Mouse (Mus musculus) megakaryocyte progenitor cell, adult 5-6 weeks (primary cell): ENCODE measurements around the gene Enox1. TPM values are rescaled to one million over a fixed set of nuclear protein-coding genes. Genes with fewer than 3 reads are reported as not detected.

Experiments used
- ATAC-seq: replicated peaks from 2 replicates; pipeline ENCODE4 v1.8.0; 2016; ENCODE audit warnings: mild to moderate bottlenecking, moderate TSS enrichment, inconsistent platforms; ENCODE audit not compliant: poor library complexity
- total RNA-seq, 2 experiments: library from RNA; stranded (forward) in 1 of 2; stranded (reverse) in 1 of 2; fragments of 157-497, 149-512 nt in 1 of 2; fragments of 200-1000 nt in 1 of 2; gene quantifications; 2 replicates each; pipeline versions ENCODE4 v1.2.3 to v1.2.4; 2015 to 2017

Enox1 gene
- total RNA-seq, 2 experiments from 2014 or later: not detected

DNA sequence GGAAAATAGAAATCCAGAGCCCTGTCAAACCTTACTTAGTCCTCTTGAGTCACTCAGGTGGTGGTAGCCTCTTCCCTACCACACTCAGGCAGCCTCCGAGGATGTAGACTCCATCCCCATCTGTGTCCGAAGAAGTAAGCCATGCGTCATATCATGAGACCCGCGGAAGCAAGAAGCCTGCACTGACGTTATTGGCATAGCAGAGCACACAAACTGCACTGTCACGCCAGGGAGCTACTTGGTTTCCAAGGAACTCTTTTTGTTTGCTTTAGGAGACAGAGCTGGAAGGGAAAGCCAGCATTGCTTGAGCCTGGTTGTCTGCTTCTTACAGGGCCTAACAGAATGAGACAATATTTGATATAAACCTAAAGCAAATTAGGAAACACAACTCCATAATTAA is 284.2 kb downstream of the Enox1 start:
- ATAC-seq: no peak

DNA sequence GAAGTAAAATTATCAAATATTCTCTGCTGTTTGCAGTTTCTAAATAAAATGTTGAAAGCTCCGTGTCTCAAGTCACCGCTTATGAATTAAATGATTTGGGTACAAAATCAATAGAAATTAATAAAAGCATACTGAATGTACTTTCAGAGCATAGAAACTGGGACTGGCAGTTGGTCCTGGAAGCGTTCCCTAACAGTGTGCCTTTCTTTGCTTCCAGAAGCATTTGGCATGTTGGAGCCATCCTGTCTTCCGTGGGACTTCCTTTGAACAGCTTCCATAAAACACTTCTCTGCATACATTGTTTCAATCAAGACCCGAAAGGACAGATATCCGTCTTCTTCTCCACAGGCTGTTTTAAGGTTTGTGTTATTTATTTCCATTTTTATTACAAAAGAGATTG is 285.0 kb downstream of the Enox1 start:
- no peak for ATAC-seq

DNA sequence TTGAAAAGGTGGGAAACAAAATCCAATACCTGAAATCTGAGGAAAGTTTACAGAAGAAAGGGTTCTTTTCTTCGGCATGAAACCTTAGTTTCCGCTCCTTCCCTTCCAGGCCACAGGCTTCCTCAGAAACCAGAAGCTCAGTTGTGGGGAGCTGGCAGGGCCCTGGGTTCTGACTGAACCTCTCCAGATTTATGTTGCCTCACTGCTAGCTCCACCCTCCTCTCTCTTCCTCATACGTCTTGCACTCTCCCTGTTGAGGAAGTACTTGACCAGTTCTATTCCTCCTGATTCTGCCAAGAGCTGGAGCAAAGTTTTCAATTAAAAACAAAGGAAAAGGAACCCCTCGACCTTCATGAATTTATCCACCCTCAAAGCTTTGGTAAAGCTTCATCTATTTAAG is 291.4 kb downstream of the Enox1 start:
- ATAC-seq: peak; percentile 96

DNA sequence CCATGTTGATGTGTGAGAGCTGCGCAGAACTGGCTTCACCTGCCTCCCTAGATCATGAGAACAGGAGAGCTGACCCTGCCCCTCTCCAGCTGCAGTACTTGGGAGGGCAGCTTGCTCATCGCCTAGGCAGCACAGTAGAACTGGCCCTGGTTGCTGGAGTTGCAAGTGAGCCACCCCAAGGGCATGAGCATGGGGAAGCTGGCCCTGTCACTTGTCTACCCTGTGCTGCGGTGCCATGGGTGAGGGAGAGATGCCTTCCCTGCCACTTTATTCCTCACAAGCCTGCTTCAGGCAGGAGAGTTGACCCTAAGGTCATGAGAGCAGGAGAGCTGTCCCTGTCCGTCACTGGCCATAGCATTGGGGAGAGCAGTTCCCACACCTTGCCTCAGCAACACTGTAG is 295.4 kb downstream of the Enox1 start:
- no peak for ATAC-seq

DNA sequence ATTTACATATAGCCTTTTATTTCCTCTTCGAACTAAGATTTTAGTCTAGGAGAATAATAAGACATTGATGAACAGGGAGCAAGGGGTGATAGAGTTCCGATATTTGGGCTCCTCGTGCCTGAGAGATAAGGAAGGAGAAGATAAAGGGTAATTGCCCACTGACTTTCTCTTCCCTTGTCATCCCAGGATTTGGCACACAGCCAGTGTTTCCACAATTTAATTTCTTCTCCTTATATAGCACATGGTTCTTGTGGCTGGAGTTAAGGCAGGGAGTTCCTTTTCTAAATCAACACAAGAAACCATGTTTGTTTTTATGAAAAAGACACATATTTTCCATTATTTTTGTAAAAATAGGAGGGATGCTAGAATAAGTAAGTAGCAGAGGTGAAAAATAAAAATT is 299.5 kb downstream of the Enox1 start:
- ATAC-seq: no peak

DNA sequence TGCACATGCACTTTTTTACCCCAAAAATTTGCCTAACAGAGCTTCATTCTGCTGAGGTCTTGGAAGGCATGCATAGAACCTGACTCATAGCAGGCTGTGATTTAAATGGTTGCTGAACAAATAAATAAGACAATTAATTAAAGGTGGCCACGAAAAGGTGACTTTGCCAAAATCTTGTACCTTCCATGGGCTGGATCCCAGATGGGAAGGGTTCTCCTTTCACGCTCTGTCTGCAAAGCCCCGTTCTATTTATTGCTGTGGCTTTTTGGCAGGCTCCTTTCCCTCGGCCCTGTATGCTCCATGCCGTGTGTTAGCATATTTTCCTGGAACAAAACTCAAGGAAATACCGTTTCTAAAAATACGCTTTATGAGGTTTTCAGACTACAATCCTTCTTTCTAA is 300.3 kb downstream of the Enox1 start:
- no peak for ATAC-seq

DNA sequence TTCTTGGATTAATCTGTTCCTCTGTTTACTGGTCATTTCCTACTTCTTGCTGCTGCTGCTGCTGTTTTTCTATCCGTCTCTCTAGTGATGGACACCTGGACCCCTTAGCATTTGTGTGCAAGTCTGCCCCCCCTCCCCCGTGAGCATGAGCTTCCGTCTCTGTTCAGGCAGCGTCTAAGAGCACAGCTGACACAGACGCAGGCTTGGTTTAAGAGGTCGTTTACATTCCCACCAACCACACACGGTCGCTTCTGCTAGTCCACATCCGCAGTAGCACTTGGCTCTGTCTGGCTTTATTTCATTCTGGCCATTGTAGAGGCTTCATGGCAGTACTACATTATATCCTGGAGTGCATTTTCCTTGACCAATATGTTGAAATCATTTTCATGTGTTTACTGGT is 301.7 kb downstream of the Enox1 start:
- ATAC-seq: peak; percentile 34; the same call in 1 of the 2 replicates

DNA sequence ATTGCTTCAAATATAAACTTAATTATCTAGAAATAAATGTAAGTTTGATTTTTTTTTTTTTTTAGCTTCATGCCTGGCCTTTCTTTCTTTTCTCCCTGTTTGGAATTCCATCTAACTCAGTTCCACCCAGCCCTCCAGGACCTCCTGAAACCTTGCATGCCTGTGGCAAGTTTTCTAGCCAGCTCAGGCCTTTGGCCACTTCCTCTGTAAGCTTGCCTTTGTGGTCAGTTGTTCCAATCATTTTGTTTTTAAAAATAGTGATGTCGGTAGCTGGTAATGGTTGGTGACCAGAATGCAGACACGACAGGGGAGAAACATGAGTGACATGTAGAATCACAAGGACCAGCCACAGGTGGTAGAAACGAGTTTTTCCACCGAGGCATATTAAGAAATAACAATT is 307.4 kb downstream of the Enox1 start:
- no peak for ATAC-seq

DNA sequence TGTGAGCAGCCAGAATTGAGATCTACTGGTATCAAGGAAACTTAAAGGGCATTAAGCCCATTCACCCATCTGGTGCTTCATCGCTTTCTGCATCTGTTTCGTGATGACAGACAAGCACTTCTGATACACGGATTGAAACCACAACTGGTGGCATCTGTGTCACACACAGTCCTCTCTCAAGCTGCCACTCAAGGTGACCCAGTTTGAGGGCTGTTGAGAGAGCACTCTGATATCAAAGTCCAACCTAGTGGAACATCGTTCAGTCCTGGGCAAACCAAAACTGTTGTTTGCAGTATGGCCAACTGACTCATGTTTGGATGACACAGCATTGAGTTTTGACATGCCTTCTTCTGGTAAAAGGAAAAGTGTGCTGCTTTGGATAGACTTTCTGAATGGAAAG is 308.2 kb downstream of the Enox1 start:
- ATAC-seq: no peak

DNA sequence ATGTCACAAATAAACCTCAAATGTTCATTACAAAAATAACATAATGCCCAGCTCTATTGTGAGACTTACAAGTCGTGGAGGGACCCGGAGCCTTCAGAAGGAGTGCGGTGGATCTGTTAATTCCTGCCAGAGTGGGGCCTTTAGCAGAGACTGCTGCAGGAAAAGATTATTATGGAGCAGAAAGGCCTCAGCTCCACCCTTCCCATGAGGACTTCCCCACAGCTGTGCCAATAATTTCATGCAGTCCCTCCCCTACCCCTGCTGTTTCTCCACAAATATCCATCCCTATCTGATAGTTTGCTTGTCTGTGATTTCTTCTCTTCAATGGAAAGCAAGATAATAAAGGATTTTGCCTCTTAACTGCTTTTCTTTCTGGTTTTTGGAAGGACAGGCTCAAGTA is 314.0 kb downstream of the Enox1 start:
- ATAC-seq: no peak

DNA sequence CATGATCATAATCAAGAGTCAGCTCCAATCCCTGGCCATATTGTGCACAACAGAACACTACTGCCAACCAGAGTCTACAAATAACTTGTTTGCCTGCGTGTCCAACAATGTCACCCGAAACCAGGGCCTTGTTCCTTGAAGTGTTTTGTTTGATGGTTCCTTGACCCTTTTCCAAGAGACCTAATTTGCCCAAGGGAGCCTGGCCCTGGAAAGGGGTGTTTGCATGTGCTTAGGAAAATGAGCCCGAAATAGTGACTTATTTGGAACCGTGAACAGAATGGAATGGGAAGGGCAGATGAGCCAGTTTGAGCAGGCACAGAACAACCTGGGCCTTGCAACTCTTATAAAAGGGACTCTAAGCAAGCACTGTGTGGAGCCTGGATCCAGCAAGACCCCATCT is 316.9 kb downstream of the Enox1 start:
- ATAC-seq: no peak

DNA sequence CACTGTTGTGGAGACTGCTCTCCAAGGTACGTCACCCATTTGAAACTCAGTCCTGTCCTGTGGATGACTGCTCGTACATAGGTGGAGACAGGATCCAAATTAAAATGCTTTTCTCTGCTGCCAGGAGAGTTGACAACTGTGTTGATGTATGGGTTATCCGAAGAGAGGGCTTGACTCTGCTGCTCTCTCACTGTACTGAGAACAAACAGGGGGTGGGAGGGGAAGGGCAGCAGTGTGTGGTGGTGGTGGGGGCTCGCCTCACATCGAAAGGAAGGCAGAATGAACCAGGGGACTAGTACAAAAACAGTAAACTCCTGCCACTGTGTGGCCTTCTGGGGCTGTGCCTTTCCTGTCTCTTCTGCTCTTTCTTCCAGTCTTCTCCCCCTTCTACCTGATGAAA is 317.5 kb downstream of the Enox1 start:
- ATAC-seq: no peak

DNA sequence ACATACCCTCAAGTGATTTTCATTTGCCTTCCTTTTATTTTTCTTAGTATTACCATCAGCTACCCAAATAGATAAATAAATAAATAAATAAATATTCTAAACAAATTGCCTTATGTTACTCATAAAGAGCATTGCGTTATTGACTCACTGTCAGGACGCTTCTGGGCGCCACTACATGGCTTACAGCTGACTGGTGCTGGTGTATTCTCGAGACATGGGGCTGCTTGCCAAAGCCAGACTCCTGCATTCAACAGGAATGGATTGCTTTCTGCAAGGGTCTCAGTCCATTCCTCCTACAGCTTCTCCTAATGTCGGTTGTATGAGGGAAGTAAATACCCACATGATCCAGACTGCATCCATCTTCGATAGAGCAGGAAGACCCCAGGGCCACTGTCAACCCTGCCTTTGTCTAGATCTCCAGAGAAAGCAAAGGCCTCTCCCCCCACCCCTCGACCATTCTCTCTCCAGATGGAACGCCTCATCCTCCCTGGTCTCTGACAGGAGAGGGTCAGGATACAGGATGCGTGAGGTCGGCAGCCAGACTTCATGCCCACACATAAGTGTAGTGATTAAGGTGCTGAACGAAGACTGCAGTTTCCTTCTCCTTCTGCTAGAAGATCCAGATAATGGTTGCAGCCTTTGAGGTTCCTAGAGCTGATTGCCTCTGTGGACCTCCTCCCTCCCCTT is 318.7 kb downstream of the Enox1 start:
- no peak for ATAC-seq

DNA sequence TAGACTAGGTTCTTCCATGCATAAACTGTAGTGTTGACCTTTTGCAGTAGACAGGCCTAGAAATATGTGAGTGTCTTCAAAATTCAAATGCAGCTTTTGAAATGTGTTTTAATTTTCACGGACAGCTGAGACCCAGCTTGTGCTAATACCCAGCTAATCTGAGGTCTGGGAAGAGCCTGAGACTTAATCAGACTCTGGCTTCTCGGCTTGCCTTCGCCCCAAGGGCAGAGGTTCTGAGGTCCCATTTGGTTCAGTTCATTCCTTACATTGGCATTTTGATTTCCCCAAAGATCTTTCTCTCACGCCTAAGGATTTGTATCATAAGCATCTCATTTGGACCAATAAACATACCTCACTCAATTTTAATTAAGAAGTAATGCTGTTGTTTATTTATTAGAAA is 321.1 kb downstream of the Enox1 start:
- ATAC-seq: no peak

DNA sequence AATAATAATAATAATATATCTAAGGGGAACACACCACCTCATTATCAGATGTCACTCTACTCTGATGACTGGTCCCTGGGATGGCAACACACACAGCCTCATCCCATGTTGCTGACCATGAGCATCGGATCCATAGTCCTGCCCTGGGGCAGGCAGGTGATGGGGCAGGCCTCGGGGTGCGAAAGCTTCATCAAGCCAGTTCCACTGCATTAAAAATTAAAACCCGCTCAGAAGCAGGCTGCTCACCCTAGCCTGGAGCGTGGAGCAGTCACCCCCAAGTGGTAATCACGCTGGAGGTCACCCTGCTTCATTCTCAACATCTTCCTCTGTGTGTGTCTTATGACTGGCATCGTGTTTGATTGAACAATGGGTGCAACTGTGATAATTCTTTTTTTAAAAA is 321.6 kb downstream of the Enox1 start:
- ATAC-seq: no peak

DNA sequence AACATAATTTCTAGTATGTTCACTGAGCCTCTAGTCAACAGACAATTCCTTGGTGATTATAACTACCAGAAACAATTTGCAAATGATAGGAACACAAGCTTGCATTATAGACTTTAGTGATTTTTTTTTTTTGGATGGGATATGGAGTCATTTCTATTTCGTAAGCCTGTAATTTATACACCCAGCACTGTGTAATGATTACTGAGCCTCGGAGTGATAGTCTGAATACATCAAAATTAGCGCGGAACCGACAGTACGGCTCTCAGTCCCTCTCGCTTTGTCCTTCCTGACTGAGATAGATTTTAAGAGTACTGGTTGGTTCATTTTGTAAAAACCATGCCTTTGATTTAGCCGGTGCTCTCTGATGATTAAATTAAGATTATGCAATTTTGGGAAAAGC is 322.1 kb downstream of the Enox1 start:
- no peak for ATAC-seq

DNA sequence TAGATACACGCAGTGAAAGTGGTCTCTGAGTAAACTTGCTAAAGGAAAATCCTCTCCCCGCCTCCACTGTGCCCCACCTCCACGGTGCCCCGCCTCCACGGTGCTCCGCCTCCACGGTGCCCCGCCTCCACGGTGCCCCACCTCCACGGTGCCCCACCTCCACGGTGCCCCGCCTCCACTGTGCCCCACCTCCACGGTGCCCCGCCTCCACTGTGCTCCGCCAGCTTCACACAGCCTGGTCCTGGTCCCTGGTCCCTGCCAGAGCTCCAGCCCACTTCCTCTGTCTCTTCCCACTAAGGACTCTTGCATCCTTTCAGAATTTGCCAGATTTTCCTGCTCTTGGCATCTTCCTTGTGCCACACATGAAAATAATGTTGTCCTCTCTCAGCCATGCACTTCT is 326.5 kb downstream of the Enox1 start:
- peak; percentile 85 for ATAC-seq

DNA sequence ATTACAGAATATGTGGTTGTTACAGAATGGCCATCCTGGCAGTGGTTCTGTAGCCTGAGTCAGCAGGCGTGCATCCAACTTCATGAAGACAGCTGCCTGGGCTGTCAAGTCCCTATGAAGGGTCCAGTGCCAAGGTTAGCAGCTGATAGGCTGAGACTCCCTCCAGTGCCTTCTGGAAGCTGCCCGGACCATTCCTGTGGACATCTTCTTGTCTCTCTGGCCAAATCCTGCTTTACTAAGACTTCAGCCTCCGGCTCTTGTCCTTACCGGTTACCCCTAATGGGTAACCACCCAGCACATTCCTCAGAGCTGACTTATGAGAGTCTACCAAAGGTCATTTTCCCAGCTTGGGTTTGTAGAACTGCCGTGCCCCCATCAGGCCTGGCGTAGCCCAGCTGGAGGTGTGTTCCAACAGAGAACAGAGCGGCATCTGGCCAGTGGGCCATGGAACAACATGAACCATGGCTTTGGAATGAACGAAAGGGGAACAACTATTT is 328.4 kb downstream of the Enox1 start:
- no peak for ATAC-seq

DNA sequence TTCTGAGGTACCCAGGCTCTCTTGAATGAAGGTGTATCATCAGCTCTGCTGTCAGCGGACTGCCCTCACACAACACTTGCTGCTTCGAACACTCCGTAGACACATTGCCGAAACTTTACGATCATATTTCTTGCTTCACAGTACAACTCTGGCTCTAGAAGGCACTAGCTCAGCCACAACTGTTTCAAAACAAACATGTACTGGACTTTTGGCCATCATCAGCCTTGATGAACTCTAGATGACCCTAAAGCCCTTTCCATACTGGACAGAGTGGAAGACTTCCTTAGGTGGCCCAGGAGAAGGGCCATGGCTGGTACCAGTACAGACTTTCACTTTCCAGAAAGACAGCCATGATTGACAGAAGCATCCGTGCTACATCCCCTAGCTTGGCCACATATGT is 334.1 kb downstream of the Enox1 start:
- no peak for ATAC-seq

DNA sequence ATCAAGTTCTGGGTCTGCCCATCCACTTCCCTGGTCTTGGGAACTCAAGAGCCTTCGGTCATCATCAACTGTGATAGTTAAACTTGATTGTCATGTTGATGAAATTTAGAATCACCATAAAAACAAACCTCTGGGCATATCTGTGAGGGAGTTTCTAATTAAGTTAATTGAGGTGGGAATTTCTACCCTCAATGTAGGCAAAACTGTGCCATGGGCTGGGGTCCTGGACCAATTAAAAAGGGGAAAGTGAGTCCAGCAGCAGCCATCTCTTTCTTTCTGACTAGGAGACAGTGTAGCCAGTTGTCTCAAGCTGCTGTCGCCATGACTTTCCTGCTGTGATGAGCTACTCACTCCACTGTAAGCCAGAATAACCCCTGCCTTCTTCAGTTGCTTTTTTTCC is 335.2 kb downstream of the Enox1 start:
- no peak for ATAC-seq

DNA sequence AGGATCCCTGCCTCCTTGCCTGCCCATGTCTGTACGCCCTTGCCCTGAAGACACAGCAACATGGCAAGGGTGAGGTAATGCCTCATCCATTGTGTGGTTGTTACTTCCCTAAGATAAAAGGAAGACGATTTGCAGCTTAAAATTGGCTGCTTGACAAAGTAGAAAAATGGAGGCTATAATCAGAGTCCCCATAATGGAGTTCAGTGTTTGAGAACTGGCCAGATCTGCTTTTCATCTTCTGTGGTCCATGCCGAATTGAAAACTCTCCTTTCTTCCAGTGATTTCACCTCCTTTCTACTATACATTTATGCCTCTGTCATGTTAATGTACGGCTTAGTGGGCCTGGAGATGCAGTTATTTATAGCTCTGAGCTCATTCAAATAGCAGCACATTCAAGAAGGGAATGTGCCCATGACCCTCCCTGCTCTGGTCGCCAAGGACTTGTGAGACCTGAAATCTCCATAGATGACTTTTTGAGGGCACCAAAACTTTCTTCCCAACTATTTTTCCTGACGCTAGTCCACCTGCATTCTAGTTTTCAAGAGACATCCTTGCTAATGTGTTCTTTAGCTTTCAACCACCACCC is 343.5 kb downstream of the Enox1 start:
- ATAC-seq: 0 out of 2 replicates have a peak, but pooled peaks have one; percentile 26

DNA sequence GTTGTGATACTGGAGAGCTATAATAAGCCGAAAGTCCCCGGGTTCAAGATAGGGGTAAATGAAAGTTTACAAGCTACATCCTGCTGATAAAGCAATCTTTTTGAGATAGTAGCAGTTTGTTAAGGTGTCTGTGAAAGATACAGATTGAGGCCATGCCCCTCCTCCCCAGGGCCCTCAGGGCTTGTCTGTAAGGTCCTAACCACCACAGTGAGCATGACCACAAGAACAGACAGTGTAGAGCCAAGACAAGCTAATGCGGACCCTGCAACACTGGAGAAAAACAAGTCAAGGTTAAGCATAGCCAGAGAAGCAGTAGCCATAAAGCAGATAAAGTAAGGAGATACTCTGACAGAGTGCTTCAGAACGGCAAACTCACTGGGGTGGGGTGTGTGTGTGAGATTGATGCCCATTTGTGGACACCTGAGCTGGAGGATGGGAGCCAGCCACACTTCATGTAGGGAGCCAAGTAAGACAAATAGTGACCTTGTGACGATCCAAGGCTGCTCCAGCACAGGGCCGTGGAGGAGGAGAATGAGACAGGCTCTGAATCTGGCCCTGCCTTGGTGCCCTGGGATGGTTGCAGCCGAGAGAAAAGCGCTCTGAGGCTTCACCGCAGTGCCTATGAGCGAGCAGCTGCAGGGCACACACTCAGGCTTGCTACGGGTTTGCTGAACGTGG is 348.0 kb downstream of the Enox1 start:
- ATAC-seq: peak; percentile 86
